Mouse (Mus musculus) embryonic facial prominence, embryonic 13.5 days (tissue): ENCODE measurements around the gene Setd1a. TPM values are rescaled to one million over a fixed set of nuclear protein-coding genes. Genes with fewer than 3 reads are reported as not detected.
A peak's percentile ranks its signal among the peaks of the same experiment; 100 is the strongest.
"Not testable (repeated sequence)": the region's sequence is repeated elsewhere in the genome, so short reads cannot be mapped to it uniquely, and the experiment has no call there.

Source experiments
- ATAC-seq: fragments of 200-750 bp; cut with Nextera tagmentation; 2 replicates; pipeline ENCODE4 v1.8.0; 2017; ENCODE audit warnings: low read depth; ENCODE audit not compliant: insufficient number of reproducible peaks, insufficient read depth, low FRiP score, low TSS enrichment
- H3K27ac ChIP-seq: fragments of 300-500 bp; sonication (generic); 2 replicates; pipeline ENCODE4 v1.5.1; 2015; ENCODE audit warnings: moderate library complexity, mild to moderate bottlenecking, inconsistent platforms
- H3K27me3 ChIP-seq: fragments of 300-500 bp; sonication (generic); 2 replicates; pipeline ENCODE4 v1.6.1; 2015; ENCODE audit warnings: mild to moderate bottlenecking, inconsistent platforms
- H3K36me3 ChIP-seq: fragments of 300-500 bp; sonication (generic); 2 replicates; pipeline ENCODE4 v1.6.1; 2015; ENCODE audit warnings: mild to moderate bottlenecking, inconsistent platforms
- H3K4me1 ChIP-seq: fragments of 300-500 bp; sonication (generic); 2 replicates; pipeline ENCODE4 v1.6.1; 2015; ENCODE audit warnings: inconsistent platforms
- H3K4me2 ChIP-seq: fragments of 300-500 bp; sonication (generic); 2 replicates; pipeline ENCODE4 v1.6.1; 2015; ENCODE audit warnings: moderate library complexity, mild to moderate bottlenecking, inconsistent platforms
- H3K4me3 ChIP-seq: fragments of 300-500 bp; sonication (generic); 2 replicates; pipeline ENCODE4 v1.5.1; 2015; ENCODE audit warnings: mild to moderate bottlenecking, inconsistent platforms
- H3K9ac ChIP-seq: fragments of 300-500 bp; sonication (generic); 2 replicates; pipeline ENCODE4 v1.6.1; 2015; ENCODE audit warnings: mild to moderate bottlenecking, inconsistent platforms
- H3K9me3 ChIP-seq: fragments of 300-500 bp; sonication (generic); 2 replicates; pipeline ENCODE4 v1.6.1; 2016; ENCODE audit warnings: inconsistent platforms
- WGBS: fragments of 180-500 bp; shearing (Covaris S2); methylation state at CpG from one replicate; pipeline ENCODE4 v1.1.7; 2015; ENCODE audit warnings: mixed read lengths; 5-methylcytosine and 5-hydroxymethylcytosine counted together
- polyA plus RNA-seq: library from polyadenylated mRNA; unstranded; fragments of >200 nt; fragmentation: Nextera tagmentation; extraction: Ambion mirVana; gene quantifications from 2 replicates; pipeline ENCODE4 v1.2.1, GENCODE M21; 2015

Gene Setd1a
- 27.0 and 33.2 TPM in 2 replicates for polyA plus RNA-seq

DNA sequence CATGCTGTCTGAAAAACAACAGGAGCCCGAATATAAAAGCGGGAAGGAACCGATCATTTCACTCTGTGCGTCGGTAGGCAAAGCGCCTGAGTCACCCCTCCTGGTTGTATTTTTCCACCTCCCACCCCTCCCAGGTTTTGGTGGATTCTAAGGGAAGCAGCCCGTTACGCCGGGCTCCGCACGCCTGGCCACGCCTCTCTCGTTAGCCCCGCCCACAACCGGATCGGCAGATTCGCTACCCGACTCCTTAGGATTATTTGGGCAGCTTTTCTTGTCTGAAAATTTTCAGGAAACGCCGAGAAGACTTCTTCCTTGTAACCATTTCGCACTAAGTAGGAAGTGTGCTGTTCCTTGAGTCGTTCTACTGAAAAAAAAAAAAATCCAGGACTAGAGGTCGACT lies at the start of gene Setd1a:
TSS of gene Setd1a (plus strand) at position 245 of the 400 bp plus-strand sequence.
- Histone ChIP-seq H3K27me3 (no peaks in the 10 kb centered on the region), H3K27ac (peak within 1 kb of the TSS; percentile 98), H3K9me3 (no peaks in the 10 kb centered on the region), H3K4me2 (peak within 1 kb of the TSS; percentile 89), H3K36me3 (peaks cover 27% of the 10 kb centered on the region), H3K4me3 (peak within 1 kb of the TSS; percentile 80), H3K9ac (peak within 1 kb of the TSS; percentile 92), H3K4me1 (peaks cover 21% of the 10 kb centered on the region)
- under 1% methylated on average over 23 of the region's 23 CpGs for WGBS
- ATAC-seq, result peak; percentile 34; the same call in 1 of the 2 replicates

- no peak overlapping the region for H3K4me3 ChIP-seq
- H3K36me3 ChIP-seq, result no peaks in the 10 kb centered on the region
- H3K27me3 ChIP-seq, result no peaks in the 10 kb centered on the region
- H3K4me1 ChIP-seq, result no peaks in the 10 kb centered on the region
- H3K4me2 ChIP-seq, result no peak overlapping the region
- H3K27ac ChIP-seq, result no peak overlapping the region
- no peak overlapping the region for H3K9ac ChIP-seq
- ATAC-seq, result no peak
- 82% methylated on average over 7 of the region's 7 CpGs for WGBS
- H3K9me3 ChIP-seq, result no peaks in the 10 kb centered on the region
These were observed 48.6 kb upstream of the Setd1a start for GRCm38 (mm10) chr7:127727898-127728297.

DNA sequence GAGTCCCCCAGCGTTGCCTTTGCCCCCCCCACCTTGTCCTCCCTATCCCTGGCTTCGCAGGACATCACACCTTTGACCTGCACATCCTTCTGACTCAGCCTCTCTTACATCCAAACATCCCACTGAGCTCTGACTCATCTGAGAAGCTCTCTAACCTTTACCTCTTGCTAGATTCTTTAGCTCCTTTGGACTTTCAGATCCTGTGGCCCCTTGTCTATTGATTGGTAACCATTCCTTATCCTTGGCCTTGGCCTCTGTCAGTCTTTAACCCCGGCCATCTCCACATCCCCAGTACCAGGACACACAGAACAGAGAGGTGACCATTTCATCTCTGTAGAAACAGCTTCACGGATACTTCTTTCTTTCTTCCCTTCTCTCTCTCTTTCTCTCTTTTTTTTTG lies 46.3 kb upstream of the Setd1a start:
- no peak overlapping the region for H3K27ac ChIP-seq
- no peaks in the 10 kb centered on the region for H3K36me3 ChIP-seq
- no peak for ATAC-seq
- H3K9ac ChIP-seq, result no peak overlapping the region
- no peaks in the 10 kb centered on the region for H3K9me3 ChIP-seq
- H3K4me3 ChIP-seq, result no peak overlapping the region
- no peak overlapping the region for H3K4me2 ChIP-seq
- WGBS, result 74% methylated on average over 4 of the region's 4 CpGs
- H3K4me1 ChIP-seq, result no peaks in the 10 kb centered on the region
- H3K27me3 ChIP-seq, result no peaks in the 10 kb centered on the region

DNA sequence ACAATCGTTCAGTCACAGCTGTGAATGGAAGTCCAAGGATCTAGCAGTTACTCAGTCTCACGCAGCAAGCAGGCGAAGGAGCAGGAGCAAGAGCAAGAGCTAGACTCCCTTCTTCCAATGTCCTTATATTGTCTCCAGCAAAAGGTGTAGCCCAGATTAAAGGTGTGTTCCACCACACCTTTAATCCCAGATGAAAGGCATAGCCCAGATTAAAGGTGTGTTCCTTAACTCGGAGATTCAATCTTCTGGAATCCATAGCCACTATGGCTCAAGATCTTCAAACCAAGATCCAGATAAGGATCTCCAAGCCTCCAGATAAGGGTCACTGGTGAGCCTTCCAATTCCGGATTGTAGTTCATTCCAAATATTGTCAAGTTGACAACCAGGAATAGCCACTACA lies 44.4 kb upstream of the Setd1a start, which contains the start of gene Ctf2:
TSS of gene Ctf2 (minus strand) at position 101 of the 400 bp plus-strand sequence.
- not testable (repeated sequence) for H3K4me1 ChIP-seq, ATAC-seq, H3K4me3 ChIP-seq, H3K27ac ChIP-seq, H3K9me3 ChIP-seq, H3K27me3 ChIP-seq, H3K36me3 ChIP-seq, H3K4me2 ChIP-seq, H3K9ac ChIP-seq
- WGBS, result no CpG with 5 or more reads among the region's 5 CpGs

- H3K4me3 ChIP-seq, result peak within 1 kb of the TSS; percentile 88
- under 1% methylated on average over 26 of the region's 26 CpGs for WGBS
- peaks cover 23% of the 10 kb centered on the region for H3K4me1 ChIP-seq
- H3K9me3 ChIP-seq, result no peaks in the 10 kb centered on the region
- ATAC-seq, result no peak
- peak within 1 kb of the TSS; percentile 92 for H3K27ac ChIP-seq
- peaks cover 18% of the 10 kb centered on the region for H3K36me3 ChIP-seq
- peak within 1 kb of the TSS; percentile 93 for H3K9ac ChIP-seq
- no peaks in the 10 kb centered on the region for H3K27me3 ChIP-seq
- H3K4me2 ChIP-seq, result peak within 1 kb of the TSS; percentile 85
These were observed 32.0 kb upstream of the Setd1a start, which contains the start of gene Fbxl19 for GRCm38 (mm10) chr7:127744366-127745045. Gene Fbxl19 (plus strand): TSS chr7:127744543.

DNA sequence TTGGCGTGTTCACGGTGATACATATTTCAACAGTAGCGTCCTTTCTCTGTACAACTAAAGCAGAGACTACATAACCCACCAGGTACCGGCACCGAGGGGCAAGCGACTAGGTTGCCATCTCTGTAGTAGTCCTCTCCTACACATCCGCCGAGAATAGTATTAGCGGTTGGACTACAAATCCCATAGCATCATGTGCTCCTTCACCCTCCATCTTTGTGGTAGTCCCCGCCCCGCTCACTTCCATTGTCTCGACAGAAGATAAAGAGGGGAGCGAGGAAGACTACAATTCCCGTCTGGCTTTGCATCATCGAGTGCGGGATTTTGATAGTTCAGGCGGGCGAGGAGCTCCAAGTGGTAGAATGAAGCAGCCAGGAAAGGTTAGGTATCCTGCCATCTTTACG lies 31.2 kb upstream of the Setd1a start:
- Histone ChIP-seq H3K36me3 (peaks cover 25% of the 10 kb centered on the region), H3K27ac (peak overlapping the region; percentile 92), H3K9ac (peak overlapping the region; percentile 93), H3K4me3 (peak overlapping the region; percentile 88), H3K27me3 (no peaks in the 10 kb centered on the region), H3K9me3 (no peaks in the 10 kb centered on the region), H3K4me1 (peaks cover 26% of the 10 kb centered on the region), H3K4me2 (peak overlapping the region; percentile 85)
- WGBS, result under 1% methylated on average over 19 of the region's 19 CpGs
- peak; percentile 82 for ATAC-seq

GRCm38 (mm10) chr7:127745652-127746493 lies 30.6 kb upstream of the Setd1a start:
- Histone ChIP-seq H3K27ac (peak overlapping the region; percentile 92), H3K9me3 (no peaks in the 10 kb centered on the region), H3K4me2 (peak overlapping the region; percentile 85), H3K4me1 (peaks cover 27% of the 10 kb centered on the region), H3K36me3 (peaks cover 32% of the 10 kb centered on the region), H3K4me3 (peak overlapping the region; percentile 88), H3K9ac (peak overlapping the region; percentile 93), H3K27me3 (no peaks in the 10 kb centered on the region)
- peak; percentile 84 for ATAC-seq
- WGBS, result under 1% methylated on average over 38 of the region's 39 CpGs

DNA sequence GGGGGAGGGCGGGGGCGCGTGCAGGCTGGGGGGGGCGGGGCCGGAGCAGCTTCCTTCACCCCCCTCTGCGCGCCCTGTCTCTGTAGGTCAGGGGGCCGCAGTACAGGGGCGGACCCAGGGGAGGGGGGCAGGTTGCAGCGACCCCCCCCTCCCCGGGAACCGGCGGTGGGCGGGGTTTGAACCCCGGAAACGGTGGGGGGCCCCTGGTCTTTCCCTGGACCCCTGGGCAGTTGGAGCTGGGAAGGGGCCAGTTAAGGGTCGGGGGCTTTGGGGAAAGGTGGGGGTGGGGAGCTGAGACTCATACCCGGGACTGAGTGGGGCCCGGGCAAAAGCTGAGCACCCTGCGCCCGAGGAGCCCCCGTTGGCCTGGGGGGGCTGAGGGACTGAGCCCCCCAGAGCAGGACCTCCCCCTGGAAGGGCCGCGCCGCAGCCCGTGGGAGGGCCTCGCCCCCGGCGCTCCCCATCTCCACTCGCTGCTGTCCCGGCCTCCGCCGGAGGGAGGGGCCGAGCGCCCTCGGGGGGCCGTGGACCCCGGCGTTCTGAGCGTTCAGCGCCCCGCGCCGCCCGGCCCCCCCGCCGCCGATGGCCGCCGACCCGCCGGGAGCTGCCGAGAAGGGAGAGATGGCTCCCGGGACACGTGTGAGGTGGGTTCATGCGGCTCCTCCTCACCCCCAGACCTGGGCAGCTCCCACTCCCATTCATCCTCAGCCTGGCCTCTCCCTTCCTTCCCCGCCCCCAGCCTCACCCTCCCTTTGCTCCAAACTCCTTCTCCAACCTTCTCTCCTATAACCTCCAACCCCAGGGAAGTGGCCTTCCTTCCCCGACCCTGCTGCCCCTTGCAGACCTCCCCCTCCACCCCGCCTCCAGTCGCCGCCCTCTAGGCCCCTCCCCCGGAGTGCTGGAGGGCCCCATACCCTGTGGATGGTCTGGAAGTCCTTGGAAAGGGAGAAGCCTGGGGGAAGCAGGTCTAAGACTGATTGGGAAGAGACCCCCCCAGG lies 29.7 kb upstream of the Setd1a start:
- Histone ChIP-seq H3K9ac (peak overlapping the region; percentile 93), H3K9me3 (no peaks in the 10 kb centered on the region), H3K27ac (peak overlapping the region; percentile 92), H3K4me1 (peaks cover 27% of the 10 kb centered on the region), H3K4me3 (peak overlapping the region; percentile 88), H3K27me3 (no peaks in the 10 kb centered on the region), H3K36me3 (peaks cover 41% of the 10 kb centered on the region), H3K4me2 (peak overlapping the region; percentile 85)
- under 1% methylated on average over 46 of the region's 62 CpGs for WGBS
- ATAC-seq, result peak; percentile 4; the same call in 1 of the 2 replicates

DNA sequence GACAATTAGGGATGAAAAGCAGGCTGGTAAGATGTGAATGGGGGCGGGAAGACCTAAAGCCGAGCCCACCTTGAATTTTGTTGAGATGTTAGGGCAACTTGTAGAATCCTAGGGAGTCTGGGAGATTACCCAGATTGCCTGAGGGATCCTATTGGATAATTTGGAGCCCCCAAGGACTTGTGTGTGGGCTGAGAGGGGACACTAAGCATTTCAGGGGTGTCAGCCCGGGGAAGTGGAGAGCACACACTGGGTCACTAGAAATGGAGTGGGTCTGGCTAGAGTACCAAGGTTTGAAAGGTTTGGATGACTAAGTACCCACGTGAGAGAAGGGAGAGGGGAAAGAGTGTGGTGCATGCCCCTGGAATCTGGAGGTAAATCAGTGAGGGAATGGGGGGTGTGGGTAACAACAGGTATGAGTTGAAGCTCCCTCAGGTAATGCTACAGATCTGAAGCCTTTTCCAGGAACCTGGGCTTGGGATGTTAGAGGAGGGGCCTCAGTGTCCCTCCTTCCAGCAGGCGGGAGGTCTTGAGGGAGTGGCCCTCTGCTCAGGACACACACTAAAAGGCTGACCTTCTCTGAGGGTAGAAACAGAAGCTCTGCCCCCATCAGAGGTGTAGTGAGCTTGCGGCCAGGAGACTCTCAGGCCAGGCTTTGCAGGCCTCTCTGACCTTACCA lies 28.8 kb upstream of the Setd1a start:
- peaks cover 29% of the 10 kb centered on the region for H3K4me1 ChIP-seq
- ATAC-seq, result no peak
- no peaks in the 10 kb centered on the region for H3K9me3 ChIP-seq
- no peaks in the 10 kb centered on the region for H3K27me3 ChIP-seq
- H3K27ac ChIP-seq, result peak overlapping the region; percentile 92
- peak overlapping the region; percentile 85 for H3K4me2 ChIP-seq
- peaks cover 50% of the 10 kb centered on the region for H3K36me3 ChIP-seq
- H3K9ac ChIP-seq, result peak overlapping the region; percentile 93
- H3K4me3 ChIP-seq, result peak overlapping the region; percentile 88
- 32% methylated on average over 6 of the region's 6 CpGs for WGBS

DNA sequence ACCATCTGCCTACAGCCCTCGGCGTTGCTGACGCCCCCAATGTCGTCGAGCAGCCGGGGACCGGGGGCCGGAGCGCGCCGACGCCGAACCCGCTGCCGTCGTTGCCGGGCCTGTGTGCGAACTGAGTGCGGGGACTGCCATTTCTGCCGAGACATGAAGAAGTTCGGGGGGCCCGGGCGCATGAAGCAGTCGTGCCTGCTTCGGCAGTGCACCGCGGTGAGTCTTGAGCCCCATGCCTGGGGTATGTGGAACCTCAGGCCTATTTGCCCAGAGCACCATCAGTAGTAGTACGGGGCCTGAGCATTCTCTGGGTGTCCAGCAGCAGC lies 28.3 kb upstream of the Setd1a start:
- no peak for ATAC-seq
- no peaks in the 10 kb centered on the region for H3K27me3 ChIP-seq
- H3K9me3 ChIP-seq, result no peaks in the 10 kb centered on the region
- H3K36me3 ChIP-seq, result peaks cover 55% of the 10 kb centered on the region
- peak overlapping the region; percentile 93; the same call in 1 of the 2 replicates for H3K9ac ChIP-seq
- peak overlapping the region; percentile 85 for H3K4me2 ChIP-seq
- H3K4me3 ChIP-seq, result peak overlapping the region; percentile 88
- no peak overlapping the region for H3K27ac ChIP-seq
- H3K4me1 ChIP-seq, result peaks cover 34% of the 10 kb centered on the region
- WGBS, result 93% methylated on average over 28 of the region's 28 CpGs
